Mouse (Mus musculus): ENCODE results near the gene 4930595D18Rik.

4930595D18Rik gene

DNA sequence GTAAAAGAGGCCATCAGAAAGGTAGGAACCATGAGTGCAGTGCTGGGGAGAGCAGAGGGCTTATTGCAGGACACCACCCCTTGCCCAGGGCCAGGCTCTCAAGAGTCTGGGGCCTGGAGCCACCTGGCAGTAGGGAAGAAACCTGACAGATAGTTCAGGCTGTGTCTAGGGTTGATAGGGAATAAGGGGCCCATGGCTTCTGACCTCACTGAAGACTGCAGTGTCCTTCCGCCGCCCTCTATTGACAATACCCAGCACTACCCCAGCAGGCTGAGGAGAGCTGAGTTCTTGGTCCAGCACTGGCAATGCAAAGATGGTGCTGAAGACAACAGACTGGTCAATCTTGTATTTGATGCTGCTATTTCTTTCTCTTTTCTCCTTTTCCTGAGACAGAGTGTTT lies 47.2 kb downstream of the 4930595D18Rik start:
- no peak for ATAC-seq (ENCODE audit: low TSS enrichment)

- ATAC-seq (ENCODE audit: low TSS enrichment) = no peak
Observed at GRCm38 (mm10) chr12:111135953-111136352, 48.3 kb downstream of the 4930595D18Rik start.

DNA sequence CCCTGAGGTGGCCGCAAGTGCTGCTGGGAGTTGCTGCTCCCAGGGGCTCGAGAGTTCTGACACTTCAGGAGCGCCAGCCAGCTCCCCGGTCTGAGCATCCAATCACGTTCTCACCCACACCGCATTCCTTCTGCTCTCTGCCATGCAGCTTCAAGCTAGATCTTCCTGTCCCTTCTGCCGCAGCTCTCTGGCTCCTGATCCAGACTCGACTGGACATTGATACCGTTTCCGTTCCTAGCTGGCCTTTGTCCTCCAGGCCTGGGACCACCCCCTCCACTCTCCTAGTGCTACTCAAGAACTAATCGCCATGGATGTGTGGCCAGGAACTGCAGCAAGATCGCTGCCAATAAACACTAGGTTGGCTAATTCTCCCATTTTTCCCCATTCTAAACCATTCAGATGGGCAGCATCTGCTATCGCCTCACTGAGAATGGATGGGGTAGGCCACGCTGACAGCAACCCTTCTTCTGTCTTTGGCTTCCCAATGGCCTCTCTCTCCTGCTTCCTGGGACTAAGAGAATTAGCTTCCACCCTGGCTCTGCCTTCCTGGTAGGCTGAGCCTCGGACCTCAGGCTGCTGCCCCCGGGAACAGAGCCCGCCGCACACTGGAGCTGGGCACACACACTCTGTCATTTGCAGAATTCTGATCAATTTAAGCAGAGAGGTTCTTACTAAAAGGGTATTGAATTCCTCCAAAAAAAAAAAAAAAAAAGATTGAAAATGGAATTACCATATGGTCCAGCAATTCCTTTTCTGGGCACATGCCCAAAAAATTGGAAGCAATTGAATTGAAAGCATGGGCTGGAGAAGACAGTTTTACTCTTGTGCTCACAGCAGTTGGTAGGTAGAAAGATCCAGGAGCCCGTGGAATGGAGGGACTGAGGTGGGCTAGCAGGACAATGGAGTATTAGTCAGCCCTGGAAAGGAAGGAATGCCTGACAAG lies 49.2 kb downstream of the 4930595D18Rik start:
- ATAC-seq (ENCODE audit: low TSS enrichment) = peak; percentile 16; the same call in 1 of the 2 replicates

GRCm38 (mm10) chr12:111134169-111134568 lies 50.1 kb downstream of the 4930595D18Rik start:
- ATAC-seq (ENCODE audit: low TSS enrichment) = no peak

DNA sequence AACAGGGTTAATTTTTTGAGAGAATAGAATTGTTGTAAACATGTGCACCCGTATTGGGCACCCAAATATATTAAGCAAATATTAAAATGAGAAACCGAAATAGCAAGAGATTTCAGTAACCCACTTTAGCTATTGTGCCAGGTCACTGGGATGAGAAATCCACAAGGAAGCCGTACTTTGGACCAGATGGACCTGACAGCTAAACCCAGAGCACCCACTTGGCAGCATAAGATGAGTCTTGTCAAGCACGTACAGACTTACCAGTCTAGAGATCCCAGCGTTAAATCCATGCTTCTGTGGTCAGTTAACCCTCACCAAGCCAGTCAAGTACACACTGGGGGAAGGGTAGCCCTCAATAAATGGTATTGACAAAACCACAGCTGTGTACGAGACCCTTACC lies 58.6 kb downstream of the 4930595D18Rik start:
- ATAC-seq (ENCODE audit: low TSS enrichment) = no peak

GRCm38 (mm10) chr12:111124601-111125260 lies 59.6 kb downstream of the 4930595D18Rik start:
- no peak for ATAC-seq (ENCODE audit: low TSS enrichment)

GRCm38 (mm10) chr12:111122332-111122852 lies 61.9 kb downstream of the 4930595D18Rik start:
- ATAC-seq (ENCODE audit: low TSS enrichment) = no peak

DNA sequence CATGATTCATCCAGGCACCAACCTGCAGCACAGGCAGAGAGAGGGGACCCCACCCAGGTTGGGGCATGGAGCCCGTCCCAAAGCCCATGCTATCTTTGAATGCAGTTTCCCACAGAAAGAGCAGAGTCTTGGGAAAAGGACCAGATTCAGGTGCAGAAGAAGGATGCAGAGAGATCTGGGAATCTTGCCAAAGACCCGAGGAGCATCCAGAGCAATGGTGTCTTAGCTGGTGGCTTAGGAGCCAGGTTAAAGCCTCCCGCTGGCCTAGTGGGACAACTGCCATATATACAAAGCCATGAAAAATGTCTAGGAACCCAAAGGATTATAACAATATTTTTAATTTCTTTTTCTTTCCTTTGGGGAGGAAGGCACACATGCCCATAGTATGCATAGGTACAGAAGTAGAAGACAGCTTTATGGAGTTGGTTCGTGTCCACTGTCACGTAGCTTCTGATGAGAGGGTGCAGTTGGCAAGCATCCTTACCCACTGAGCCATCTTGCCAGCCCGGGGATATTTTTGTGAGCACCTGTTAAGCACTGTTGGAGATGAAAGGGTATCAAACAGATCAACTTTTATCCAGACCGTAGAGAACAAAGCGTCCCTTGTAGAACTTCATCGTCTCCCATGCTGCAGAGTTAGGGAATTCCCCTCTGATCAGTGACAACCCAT lies 63.2 kb downstream of the 4930595D18Rik start:
- no peak for ATAC-seq (ENCODE audit: low TSS enrichment)

GRCm38 (mm10) chr12:111119506-111120085 lies 64.7 kb downstream of the 4930595D18Rik start:
- ATAC-seq (ENCODE audit: low TSS enrichment) = no peak

DNA sequence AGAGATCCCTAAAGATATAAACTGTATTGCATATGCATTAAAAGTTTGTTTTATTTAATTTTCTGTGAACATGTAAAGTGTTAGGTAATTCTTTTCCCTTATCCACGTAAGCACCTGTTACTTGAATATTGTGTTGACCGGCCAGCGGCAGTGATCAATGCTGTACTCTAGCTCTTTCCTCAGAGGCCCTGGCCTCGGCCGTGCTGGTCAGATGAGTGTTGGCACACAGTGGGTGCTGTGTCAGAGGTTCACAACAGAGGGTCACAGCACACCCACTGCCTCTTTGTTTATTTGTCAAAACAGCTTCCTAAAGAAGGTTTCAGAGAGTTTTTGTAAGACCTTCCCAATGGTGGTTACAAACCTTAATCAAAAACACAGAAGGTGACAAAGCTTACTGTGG lies 69.7 kb downstream of the 4930595D18Rik start:
- ATAC-seq (ENCODE audit: low TSS enrichment) = no peak

DNA sequence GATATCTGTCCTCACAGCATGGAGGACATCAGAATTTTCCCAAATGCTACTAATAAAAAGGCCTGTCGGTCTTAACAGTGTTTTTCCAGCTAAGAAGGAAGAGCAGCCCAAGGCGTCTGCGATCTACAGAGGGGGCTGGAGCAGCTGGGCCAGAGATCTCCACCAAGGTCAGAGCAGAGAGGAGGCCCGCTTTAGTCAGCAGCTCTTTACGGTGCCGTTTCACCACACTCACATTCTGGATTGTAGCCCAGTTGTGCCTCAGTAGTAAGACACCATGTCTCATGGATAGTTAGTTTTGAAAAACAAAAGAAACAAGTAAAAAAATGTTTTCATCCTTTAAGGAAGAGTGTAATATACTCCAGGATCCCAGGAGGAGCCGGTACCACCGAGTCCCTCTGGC lies 73.1 kb downstream of the 4930595D18Rik start:
- no peak for ATAC-seq (ENCODE audit: low TSS enrichment)

Data from frontal cortex, adult (tissue).